Mouse (Mus musculus) kidney, adult 2 months (tissue): Measurements from ENCODE around the gene Txlnb.

Source experiments
- CTCF ChIP-seq: fragments of 200-500 bp; conservative IDR thresholded peaks from 2 replicates; pipeline ENCODE4 v1.5.1; 2011; ENCODE audit warnings: low read depth, mild to moderate bottlenecking, control low read depth, low read length, moderate library complexity, mixed read lengths; ENCODE audit not compliant: insufficient read depth, insufficient read length
- POLR2A ChIP-seq: fragments of 200-500 bp; IDR thresholded peaks from one replicate; pipeline ENCODE4 v1.6.1; 2011; ENCODE audit warnings: low read depth, low read length, control low read depth

DNA sequence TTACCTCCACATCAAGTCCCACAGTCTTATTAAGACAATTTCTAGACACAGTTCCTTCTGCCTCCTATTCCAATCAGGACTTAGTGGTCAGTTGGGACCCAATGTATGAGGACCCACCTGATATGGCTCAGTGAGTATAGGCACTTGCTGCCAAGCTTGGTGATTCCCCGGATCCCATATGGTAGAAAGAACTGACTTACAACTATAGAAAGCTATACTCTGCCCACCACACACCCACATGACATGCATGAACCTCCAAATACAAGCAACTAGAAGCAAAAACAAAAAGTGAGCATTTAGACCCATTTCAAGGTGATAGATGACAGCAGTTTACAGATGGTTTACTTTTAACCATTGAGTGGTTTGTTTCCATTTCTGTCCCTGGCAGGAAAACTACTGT is 40.2 kb downstream of the Txlnb start:
- no peak for TF ChIP-seq POLR2A
- TF ChIP-seq CTCF = no peak
